Mouse (Mus musculus): ENCODE results near the gene Il22ra1.
A peak's percentile ranks its signal among the peaks of the same experiment; 100 is the strongest.

Gene Il22ra1

DNA sequence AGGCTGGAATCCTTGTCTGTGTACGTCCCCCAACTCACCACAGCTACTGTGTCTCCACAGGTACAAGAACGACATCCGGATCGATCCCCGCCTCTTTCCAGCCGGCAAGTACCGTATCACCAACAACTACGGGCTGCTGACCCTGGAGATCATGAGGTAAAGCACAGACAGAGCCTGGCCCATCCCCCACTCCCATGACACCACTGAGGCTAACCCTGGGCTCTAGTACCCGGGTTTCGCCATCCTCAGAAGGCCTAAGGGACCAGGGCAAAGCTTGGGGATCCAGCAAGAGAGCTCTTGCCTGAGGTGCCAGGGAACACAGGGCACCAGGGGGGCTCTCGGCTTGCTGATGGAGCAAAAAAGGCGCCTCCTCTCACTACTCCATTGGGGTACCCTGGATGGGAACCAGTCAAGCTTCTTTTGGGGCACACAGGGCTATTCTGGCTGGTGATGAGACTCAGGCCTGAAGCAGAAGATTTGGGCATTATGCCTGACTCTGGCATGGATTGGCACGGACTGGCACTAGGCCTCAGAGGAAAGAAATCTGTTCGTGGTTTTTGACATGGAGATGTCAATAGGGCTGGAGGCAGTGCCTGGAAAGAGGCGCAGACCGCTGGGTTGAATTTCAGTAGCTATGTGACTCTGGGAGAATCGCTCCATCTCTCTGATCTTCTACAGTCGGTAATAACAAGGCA is 42.8 kb downstream of the Il22ra1 start:
- no peak for DNase-seq (ENCODE audit: low read depth, low spot score)

DNA sequence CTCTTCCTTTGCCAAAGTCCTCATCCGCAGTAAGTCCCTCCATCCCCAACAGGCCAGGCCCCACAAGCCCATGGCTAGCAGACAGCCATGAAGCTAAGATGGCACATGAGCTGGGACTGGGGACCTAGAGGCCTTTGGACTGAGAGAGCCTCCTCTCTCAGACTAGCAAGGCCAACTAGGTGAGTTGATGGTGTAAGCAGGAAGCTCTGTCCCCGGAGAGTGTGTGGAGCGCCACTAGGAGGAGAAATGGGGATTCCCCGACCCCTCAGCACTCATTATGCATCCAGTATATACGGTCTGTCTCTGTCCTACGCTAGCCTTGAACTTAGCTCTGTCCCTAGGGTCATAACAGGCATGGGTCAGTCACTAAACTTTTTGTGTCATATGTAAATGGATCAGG is 43.6 kb downstream of the Il22ra1 start:
- DNase-seq (ENCODE audit: low read depth, low spot score) = no peak

DNA sequence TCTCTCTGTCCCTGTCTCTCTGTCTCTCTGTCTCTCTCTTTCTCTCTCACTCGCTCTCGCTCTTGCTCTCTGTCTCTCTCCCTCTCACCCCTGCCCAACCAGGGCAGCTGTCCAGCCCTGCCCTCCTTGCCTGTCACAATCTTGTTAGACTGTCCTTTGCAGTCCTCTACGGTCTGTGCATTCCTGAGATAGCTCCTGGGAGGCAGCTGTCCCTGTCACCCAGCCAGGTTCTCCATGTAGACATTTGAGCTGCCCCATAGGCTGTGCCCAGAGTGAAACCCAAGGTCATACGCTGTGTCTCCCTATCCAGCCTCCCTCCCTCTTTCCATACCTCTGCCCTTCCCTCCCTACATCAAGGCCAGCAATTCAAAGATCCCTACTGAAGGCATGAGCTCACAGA is 44.7 kb downstream of the Il22ra1 start:
- no peak for DNase-seq (ENCODE audit: low read depth, low spot score)

GRCm38 (mm10) chr4:135774496-135774895 is 46.5 kb downstream of the Il22ra1 start:
- no peak for DNase-seq (ENCODE audit: low read depth, low spot score)

DNA sequence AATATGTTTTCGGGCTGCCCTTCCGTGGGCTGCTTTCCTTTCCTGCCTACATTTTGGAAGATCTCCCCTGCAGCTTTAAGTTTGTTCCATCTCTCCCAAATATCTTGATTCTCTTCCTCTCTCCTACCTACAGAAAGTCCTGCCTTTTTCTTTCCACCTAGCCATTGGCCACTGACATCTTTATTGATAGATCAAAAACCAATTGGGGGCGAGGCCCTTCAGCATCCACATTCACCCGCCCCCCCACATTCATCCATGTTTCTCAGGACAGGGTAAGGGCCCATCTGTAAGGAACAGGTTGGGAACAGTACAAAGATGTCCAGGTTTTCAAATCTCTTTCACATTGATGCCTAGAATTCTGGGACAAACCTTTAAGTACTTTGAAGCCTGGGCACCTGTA is 48.9 kb downstream of the Il22ra1 start:
- DNase-seq (ENCODE audit: low read depth, low spot score) = peak; percentile 84

- DNase-seq (ENCODE audit: low read depth, low spot score) = no peak
Measured at GRCm38 (mm10) chr4:135779661-135780060, 51.7 kb downstream of the Il22ra1 start.

GRCm38 (mm10) chr4:135780255-135780654 is 52.3 kb downstream of the Il22ra1 start:
- no peak for DNase-seq (ENCODE audit: low read depth, low spot score)

- DNase-seq (ENCODE audit: low read depth, low spot score) = no peak
Measured at GRCm38 (mm10) chr4:135781304-135781703, 53.3 kb downstream of the Il22ra1 start.

DNA sequence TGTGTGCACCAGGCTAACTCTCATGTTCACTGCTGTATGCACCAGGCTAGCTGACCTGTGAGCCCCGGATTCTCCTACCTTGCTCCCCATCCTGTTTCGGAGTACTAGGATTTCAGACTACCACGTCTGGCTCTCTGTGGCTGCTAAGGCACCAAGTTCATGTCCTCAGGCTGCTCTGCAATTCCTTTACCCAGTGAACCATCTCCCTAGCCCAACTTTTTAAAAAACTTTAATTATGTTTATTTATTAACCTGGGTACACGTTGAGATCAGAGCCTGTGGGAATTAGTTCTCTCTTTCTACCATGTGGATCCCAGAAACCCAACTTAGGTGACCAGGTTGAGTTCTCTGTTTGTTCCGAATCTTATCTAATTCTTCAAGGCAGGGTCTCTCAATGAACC is 58.6 kb downstream of the Il22ra1 start:
- no peak for DNase-seq (ENCODE audit: low read depth, low spot score)

- DNase-seq (ENCODE audit: low read depth, low spot score) = no peak
Measured at GRCm38 (mm10) chr4:135787271-135787670, 59.3 kb downstream of the Il22ra1 start.

GRCm38 (mm10) chr4:135789135-135789534 is 61.2 kb downstream of the Il22ra1 start:
- DNase-seq (ENCODE audit: low read depth, low spot score) = no peak

DNA sequence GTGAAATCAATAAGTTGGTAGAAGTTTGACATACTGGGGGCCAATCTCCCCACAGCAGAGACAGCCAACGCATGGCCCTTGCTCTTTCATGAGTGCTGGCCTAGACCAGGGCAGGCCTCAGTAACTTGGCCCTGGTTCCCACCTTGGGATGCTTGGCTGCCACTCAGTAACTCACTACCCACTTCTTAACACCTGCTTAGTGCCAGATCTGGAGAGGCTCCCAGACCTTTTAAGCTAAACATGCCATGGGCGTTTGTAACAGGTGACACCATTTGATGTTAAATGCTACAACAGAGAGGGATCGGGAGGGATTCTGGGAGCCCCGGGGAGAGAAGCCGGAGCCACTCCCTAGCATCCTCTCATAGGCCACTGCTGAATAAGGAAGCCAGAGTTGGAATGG is 64.8 kb downstream of the Il22ra1 start:
- DNase-seq (ENCODE audit: low read depth, low spot score) = no peak

GRCm38 (mm10) chr4:135797931-135798330 is 70.0 kb downstream of the Il22ra1 start:
- peak; percentile 75 for DNase-seq (ENCODE audit: low read depth, low spot score)

- DNase-seq (ENCODE audit: low read depth, low spot score) = peak; percentile 93
Measured at GRCm38 (mm10) chr4:135801543-135801942, 73.6 kb downstream of the Il22ra1 start.
